Mouse (Mus musculus): ENCODE data around the gene Gpr19. TPM values are rescaled to one million over a fixed set of nuclear protein-coding genes. Genes with fewer than 3 reads are reported as not detected.

The Gpr19 gene
- total RNA-seq, 1 experiment from 2014 or later = 4.6 TPM

- no peak for ATAC-seq (replicated peaks in 1 of 2; ENCODE audit: insufficient read depth in 1 of 2, low FRiP score in 2 of 2, low TSS enrichment in 1 of 2, low read depth in 1 of 2, poor library complexity in 2 of 2, severe bottlenecking in 2 of 2)
These were observed 27.9 kb upstream of the Gpr19 start for GRCm38 (mm10) chr6:134926338-134926705.

- no peak for ATAC-seq (replicated peaks in 1 of 2; ENCODE audit: insufficient read depth in 1 of 2, low FRiP score in 2 of 2, low TSS enrichment in 1 of 2, low read depth in 1 of 2, poor library complexity in 2 of 2, severe bottlenecking in 2 of 2)
These were observed 27.4 kb upstream of the Gpr19 start for GRCm38 (mm10) chr6:134925673-134926337.

- ATAC-seq (replicated peaks in 1 of 2; ENCODE audit: insufficient read depth in 1 of 2, low FRiP score in 2 of 2, low TSS enrichment in 1 of 2, low read depth in 1 of 2, poor library complexity in 2 of 2, severe bottlenecking in 2 of 2) = no peak
These were observed 25.9 kb upstream of the Gpr19 start for GRCm38 (mm10) chr6:134924262-134924661.

GRCm38 (mm10) chr6:134923670-134924069 lies 25.3 kb upstream of the Gpr19 start:
- no peak for ATAC-seq (replicated peaks in 1 of 2; ENCODE audit: insufficient read depth in 1 of 2, low FRiP score in 2 of 2, low TSS enrichment in 1 of 2, low read depth in 1 of 2, poor library complexity in 2 of 2, severe bottlenecking in 2 of 2)

- peak in 1 of 2 experiments; percentile 22; a peak in 1 of 4 replicates for ATAC-seq (replicated peaks in 1 of 2; ENCODE audit: insufficient read depth in 1 of 2, low FRiP score in 2 of 2, low TSS enrichment in 1 of 2, low read depth in 1 of 2, poor library complexity in 2 of 2, severe bottlenecking in 2 of 2)
These were observed 24.3 kb upstream of the Gpr19 start for GRCm38 (mm10) chr6:134922511-134923195.

GRCm38 (mm10) chr6:134921695-134922510 lies 23.5 kb upstream of the Gpr19 start:
- ATAC-seq (replicated peaks in 1 of 2; ENCODE audit: insufficient read depth in 1 of 2, low FRiP score in 2 of 2, low TSS enrichment in 1 of 2, low read depth in 1 of 2, poor library complexity in 2 of 2, severe bottlenecking in 2 of 2) = no peak

GRCm38 (mm10) chr6:134921014-134921694 lies 22.8 kb upstream of the Gpr19 start:
- ATAC-seq (replicated peaks in 1 of 2; ENCODE audit: insufficient read depth in 1 of 2, low FRiP score in 2 of 2, low TSS enrichment in 1 of 2, low read depth in 1 of 2, poor library complexity in 2 of 2, severe bottlenecking in 2 of 2) = no peak

GRCm38 (mm10) chr6:134920190-134921013 lies 22.0 kb upstream of the Gpr19 start, which contains the start of gene Cdkn1b:
Gene Cdkn1b (plus strand): TSS chr6:134920401.
- peak; percentile 75 to 79 for ATAC-seq (replicated peaks in 1 of 2; ENCODE audit: insufficient read depth in 1 of 2, low FRiP score in 2 of 2, low TSS enrichment in 1 of 2, low read depth in 1 of 2, poor library complexity in 2 of 2, severe bottlenecking in 2 of 2)

GRCm38 (mm10) chr6:134919511-134920189 lies 21.3 kb upstream of the Gpr19 start:
- peak in 1 of 2 experiments; percentile 4; a peak in 1 of 4 replicates for ATAC-seq (replicated peaks in 1 of 2; ENCODE audit: insufficient read depth in 1 of 2, low FRiP score in 2 of 2, low TSS enrichment in 1 of 2, low read depth in 1 of 2, poor library complexity in 2 of 2, severe bottlenecking in 2 of 2)

GRCm38 (mm10) chr6:134918769-134919168 lies 20.4 kb upstream of the Gpr19 start:
- ATAC-seq (replicated peaks in 1 of 2; ENCODE audit: insufficient read depth in 1 of 2, low FRiP score in 2 of 2, low TSS enrichment in 1 of 2, low read depth in 1 of 2, poor library complexity in 2 of 2, severe bottlenecking in 2 of 2) = no peak

GRCm38 (mm10) chr6:134917087-134917486 lies 18.7 kb upstream of the Gpr19 start:
- ATAC-seq (replicated peaks in 1 of 2; ENCODE audit: insufficient read depth in 1 of 2, low FRiP score in 2 of 2, low TSS enrichment in 1 of 2, low read depth in 1 of 2, poor library complexity in 2 of 2, severe bottlenecking in 2 of 2) = 0 out of 4 replicates have a peak, but pooled peaks of 1 of the 2 experiments have one; percentile 23

GRCm38 (mm10) chr6:134916641-134917040 lies 18.3 kb upstream of the Gpr19 start:
- ATAC-seq (replicated peaks in 1 of 2; ENCODE audit: insufficient read depth in 1 of 2, low FRiP score in 2 of 2, low TSS enrichment in 1 of 2, low read depth in 1 of 2, poor library complexity in 2 of 2, severe bottlenecking in 2 of 2) = no peak

- ATAC-seq (replicated peaks in 1 of 2; ENCODE audit: insufficient read depth in 1 of 2, low FRiP score in 2 of 2, low TSS enrichment in 1 of 2, low read depth in 1 of 2, poor library complexity in 2 of 2, severe bottlenecking in 2 of 2) = no peak
These were observed 16.1 kb upstream of the Gpr19 start for GRCm38 (mm10) chr6:134914523-134914922.

GRCm38 (mm10) chr6:134905811-134906210 lies 7.4 kb upstream of the Gpr19 start:
- no peak for ATAC-seq (replicated peaks in 1 of 2; ENCODE audit: insufficient read depth in 1 of 2, low FRiP score in 2 of 2, low TSS enrichment in 1 of 2, low read depth in 1 of 2, poor library complexity in 2 of 2, severe bottlenecking in 2 of 2)

- ATAC-seq (replicated peaks in 1 of 2; ENCODE audit: insufficient read depth in 1 of 2, low FRiP score in 2 of 2, low TSS enrichment in 1 of 2, low read depth in 1 of 2, poor library complexity in 2 of 2, severe bottlenecking in 2 of 2) = no peak
These were observed 5.8 kb upstream of the Gpr19 start for GRCm38 (mm10) chr6:134903891-134904884.

Data from hematopoietic stem cell, adult 5-6 weeks (primary cell).